Mouse (Mus musculus): ENCODE results near the gene Psmb2. TPM values are rescaled to one million over a fixed set of nuclear protein-coding genes. Genes with fewer than 3 reads are reported as not detected.

Gene Psmb2
- polyA plus RNA-seq, 1 experiment from 2014 or later, result 358 TPM

DNA sequence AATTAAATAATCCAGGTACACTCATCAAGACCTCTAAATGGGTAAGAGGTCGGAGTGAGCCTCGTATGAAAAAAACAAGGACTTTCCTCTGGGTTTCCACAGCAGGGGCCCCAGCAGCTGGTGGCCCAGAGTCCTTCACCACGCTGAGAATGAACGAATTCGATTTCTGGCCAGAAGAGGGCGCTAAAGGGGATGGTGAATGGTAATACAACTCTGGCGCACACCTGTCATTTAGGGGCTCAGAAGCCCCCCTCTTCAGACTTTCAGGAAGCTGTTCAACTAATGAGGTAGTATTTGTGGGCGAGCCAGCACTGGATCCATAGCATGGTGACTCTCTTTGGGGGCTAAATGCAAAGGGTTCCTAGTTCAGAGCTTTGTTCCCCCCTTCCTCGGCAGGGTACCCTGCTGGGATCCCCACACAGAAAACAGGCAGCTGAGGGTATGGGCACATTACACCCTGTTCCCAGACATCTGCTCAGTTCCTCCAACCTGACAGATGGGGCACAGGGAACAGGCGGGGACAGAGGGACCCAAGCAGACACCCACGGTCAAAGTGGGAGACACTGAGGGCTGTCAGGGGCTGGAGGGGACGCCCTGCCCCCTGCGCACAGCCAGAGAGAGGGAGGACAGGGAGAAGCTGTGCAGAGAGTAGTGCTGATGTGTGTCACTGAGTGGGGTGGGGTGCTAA, 68.2 kb downstream of the Psmb2 start:
- no peak overlapping the region for H3K4me3 ChIP-seq
- no peak for ATAC-seq (replicated peaks; ENCODE audit: insufficient number of reproducible peaks, insufficient read depth, low FRiP score, low read depth)
- H3K27me3 ChIP-seq, result no peaks in the 10 kb centered on the region
- no peak overlapping the region for H3K4me2 ChIP-seq
- H3K4me1 ChIP-seq (replicated peaks), result peaks cover 21% of the 10 kb centered on the region
- H3K9me3 ChIP-seq (replicated peaks), result no peaks in the 10 kb centered on the region
- WGBS, result 45% methylated on average over 13 of the region's 13 CpGs
- H3K36me3 ChIP-seq, result peaks cover 43% of the 10 kb centered on the region
- no peak overlapping the region for H3K27ac ChIP-seq
- no peak overlapping the region for H3K9ac ChIP-seq

DNA sequence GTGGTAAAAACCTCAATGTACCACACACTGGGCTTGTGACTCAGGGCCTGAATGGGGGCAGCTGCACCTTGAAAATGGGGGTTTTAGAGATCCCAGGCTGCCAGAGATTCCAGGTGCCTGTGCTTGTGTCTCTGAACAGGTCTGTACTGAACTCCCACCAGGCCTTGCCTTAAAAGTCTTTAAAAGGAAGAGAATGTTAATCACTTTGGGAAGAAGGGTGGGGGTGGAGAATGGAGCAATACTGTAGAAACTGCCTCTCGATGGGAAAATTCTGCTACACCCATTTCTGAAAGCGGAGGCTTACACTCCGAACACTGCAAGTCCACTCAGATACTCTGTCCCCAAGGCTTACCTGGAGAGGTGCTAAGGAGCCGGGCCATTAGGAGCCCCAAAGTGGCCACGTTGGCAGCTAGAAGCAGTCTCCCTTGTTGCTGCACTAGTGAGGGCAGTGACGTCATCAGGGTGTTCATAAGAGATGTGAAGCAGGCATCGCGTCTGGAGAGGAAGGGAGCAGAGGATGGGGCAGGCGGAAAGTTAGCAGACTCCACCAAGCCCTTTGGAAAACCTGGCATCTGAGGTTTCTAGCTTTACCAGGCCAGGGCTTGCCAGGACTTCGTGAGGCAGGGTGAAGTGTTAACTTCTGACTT, 68.9 kb downstream of the Psmb2 start:
- ATAC-seq (replicated peaks; ENCODE audit: insufficient number of reproducible peaks, insufficient read depth, low FRiP score, low read depth), result no peak
- H3K27me3 ChIP-seq, result no peaks in the 10 kb centered on the region
- H3K4me2 ChIP-seq, result no peak overlapping the region
- 73% methylated on average over 10 of the region's 10 CpGs for WGBS
- no peak overlapping the region for H3K4me3 ChIP-seq
- H3K9ac ChIP-seq, result no peak overlapping the region
- H3K27ac ChIP-seq, result no peak overlapping the region
- peaks cover 43% of the 10 kb centered on the region for H3K36me3 ChIP-seq
- peaks cover 21% of the 10 kb centered on the region for H3K4me1 ChIP-seq (replicated peaks)
- H3K9me3 ChIP-seq (replicated peaks), result no peaks in the 10 kb centered on the region

DNA sequence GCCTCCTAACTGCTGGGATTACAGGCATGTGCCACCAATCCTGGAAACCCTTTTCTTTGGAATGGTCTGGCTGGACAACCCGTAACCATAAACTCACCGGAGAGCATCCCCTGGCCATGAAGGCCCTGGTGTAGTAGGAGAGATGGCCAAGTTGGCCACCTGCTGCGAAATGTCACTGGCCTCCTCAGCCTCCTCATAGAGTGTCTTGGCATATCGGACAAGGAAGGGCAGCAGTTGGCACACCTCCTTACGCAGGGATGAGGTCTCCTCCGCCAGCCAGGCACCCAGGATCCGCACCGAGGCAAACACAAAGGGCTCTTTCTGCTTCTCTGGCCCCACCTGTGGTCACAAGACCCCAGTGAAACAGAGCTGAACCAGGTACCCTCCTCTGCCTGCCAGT, 71.0 kb downstream of the Psmb2 start:
- Histone ChIP-seq H3K4me3 (no peak overlapping the region), H3K4me1 (replicated peaks) (peaks cover 35% of the 10 kb centered on the region), H3K27ac (no peak overlapping the region), H3K36me3 (peaks cover 43% of the 10 kb centered on the region), H3K9ac (no peak overlapping the region; the same call in 1 of the 2 replicates), H3K4me2 (no peak overlapping the region), H3K9me3 (replicated peaks) (no peaks in the 10 kb centered on the region), H3K27me3 (no peaks in the 10 kb centered on the region)
- ATAC-seq (replicated peaks; ENCODE audit: insufficient number of reproducible peaks, insufficient read depth, low FRiP score, low read depth), result no peak
- WGBS, result 92% methylated on average over 8 of the region's 8 CpGs

DNA sequence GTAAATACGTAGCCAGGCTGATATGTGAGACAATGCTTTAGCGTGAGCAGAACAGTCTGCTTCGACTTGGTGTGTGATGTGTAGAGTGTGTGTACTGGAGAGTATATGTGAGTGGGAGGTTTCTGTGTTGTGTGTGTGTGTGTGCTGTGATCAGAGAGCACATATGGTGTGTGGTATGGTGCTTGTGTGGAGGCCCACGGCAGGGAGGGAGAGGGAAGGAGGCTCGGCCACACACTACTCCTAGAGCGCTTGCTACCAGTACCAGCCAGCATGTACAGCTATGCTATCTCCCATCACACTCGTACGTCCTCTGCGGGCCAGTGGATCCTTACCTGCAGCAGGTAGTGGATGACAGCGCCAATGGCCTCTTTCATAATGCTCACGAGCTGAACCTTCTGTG, 72.1 kb downstream of the Psmb2 start:
- H3K36me3 ChIP-seq, result peaks cover 38% of the 10 kb centered on the region
- no peak for ATAC-seq (replicated peaks; ENCODE audit: insufficient number of reproducible peaks, insufficient read depth, low FRiP score, low read depth)
- no peaks in the 10 kb centered on the region for H3K27me3 ChIP-seq
- no peak overlapping the region for H3K4me2 ChIP-seq
- H3K4me1 ChIP-seq (replicated peaks), result peaks cover 41% of the 10 kb centered on the region
- 84% methylated on average over 11 of the region's 11 CpGs for WGBS
- H3K27ac ChIP-seq, result no peak overlapping the region
- H3K4me3 ChIP-seq, result no peak overlapping the region
- no peaks in the 10 kb centered on the region for H3K9me3 ChIP-seq (replicated peaks)
- H3K9ac ChIP-seq, result no peak overlapping the region

DNA sequence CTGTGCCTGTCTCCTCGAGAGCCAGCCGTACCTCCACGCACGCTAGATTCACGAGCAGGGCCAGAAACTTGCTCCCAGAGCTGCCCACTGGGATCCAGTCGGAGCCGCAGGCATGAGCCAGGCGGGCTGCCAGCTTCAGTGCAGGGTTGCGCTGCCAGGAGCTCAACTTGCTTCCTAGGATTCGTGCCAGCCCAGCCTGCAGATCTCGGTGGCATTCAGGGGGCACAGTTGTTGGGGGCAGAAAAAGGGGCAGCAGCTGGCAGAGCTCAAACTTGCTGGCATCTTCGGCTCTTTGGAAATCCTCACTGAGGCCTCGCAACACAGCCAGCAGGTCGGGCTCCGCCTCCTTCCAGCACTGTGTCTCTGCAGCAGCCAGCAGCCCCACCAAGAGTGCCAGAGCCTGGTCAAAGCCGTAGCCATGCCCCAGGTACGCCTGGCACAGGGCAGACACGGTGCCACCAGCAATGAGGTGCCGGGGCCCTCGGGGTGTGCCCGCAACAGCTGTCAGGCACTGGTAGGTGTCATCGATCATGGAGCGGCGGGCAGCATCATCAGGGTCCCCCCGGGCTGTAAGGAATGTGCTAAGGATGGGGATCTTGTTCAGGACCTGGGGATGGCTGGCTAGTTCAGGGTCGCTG, 72.7 kb downstream of the Psmb2 start:
- ATAC-seq (replicated peaks; ENCODE audit: insufficient number of reproducible peaks, insufficient read depth, low FRiP score, low read depth), result no peak
- H3K4me3 ChIP-seq, result no peak overlapping the region
- H3K27me3 ChIP-seq, result no peaks in the 10 kb centered on the region
- no peak overlapping the region for H3K27ac ChIP-seq
- no peak overlapping the region for H3K9ac ChIP-seq
- H3K4me2 ChIP-seq, result no peak overlapping the region
- H3K4me1 ChIP-seq (replicated peaks), result peaks cover 47% of the 10 kb centered on the region
- H3K9me3 ChIP-seq (replicated peaks), result no peaks in the 10 kb centered on the region
- WGBS, result 79% methylated on average over 26 of the region's 26 CpGs
- peaks cover 32% of the 10 kb centered on the region for H3K36me3 ChIP-seq

DNA sequence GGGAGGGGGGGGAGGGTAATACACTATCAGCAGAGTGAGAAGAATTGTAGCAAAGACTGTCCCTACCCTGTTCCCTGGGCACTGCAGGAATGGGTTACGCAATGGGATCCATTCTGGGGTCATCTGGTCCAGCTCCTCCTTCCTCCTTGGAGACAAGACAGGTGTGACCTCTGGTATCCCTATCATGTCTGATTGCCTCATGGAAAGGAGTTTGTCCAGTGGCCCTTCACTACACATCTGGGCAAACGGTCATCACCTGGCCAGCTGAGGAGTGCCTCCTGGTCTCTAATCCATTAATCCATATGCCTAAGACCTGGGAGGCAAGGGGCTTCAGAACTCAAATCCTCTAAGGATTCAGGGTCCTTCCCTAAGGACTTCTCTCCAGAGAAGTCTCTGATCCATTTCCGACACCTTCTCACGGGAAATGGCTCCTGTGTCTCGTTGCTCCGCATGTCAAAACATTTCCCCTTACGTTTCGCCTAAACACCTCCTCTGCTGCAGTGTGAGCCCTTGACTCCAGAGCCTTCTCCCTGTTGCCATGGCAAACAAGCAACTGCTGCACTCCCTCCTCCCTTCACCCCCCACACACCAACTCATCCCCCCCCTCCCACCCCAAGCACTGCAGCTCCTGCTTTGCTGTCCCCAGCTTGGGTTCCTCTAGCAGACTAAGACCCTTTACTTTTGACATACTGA, 73.6 kb downstream of the Psmb2 start:
- ATAC-seq (replicated peaks; ENCODE audit: insufficient number of reproducible peaks, insufficient read depth, low FRiP score, low read depth), result no peak
- Histone ChIP-seq H3K27ac (no peak overlapping the region), H3K4me3 (no peak overlapping the region), H3K36me3 (peaks cover 26% of the 10 kb centered on the region), H3K27me3 (no peaks in the 10 kb centered on the region), H3K4me2 (no peak overlapping the region), H3K9me3 (replicated peaks) (no peaks in the 10 kb centered on the region), H3K9ac (no peak overlapping the region), H3K4me1 (replicated peaks) (peaks cover 47% of the 10 kb centered on the region)
- 81% methylated on average over 8 of the region's 8 CpGs for WGBS

DNA sequence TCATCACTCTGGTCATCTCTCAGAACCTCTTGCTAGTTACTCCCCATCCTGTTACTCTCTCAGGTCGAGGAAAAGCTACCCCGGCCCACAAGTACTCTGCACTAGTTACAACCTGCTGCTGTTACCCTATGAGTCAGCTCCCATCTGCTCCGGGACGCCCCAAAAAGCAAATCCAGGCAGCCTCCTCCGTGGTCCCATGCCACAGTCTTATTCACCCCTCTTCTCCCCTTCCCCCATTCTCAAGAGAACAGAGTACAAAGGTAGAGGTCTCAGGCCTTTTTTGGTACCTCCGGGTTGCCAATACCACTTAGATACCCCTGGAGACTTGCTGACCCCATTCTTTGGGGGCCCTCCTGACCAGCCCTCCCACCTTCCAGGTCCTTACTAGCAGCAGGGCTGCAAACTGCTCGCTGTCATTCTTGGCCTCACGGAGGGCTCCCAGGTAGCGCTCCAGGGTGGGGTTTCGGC, 74.2 kb downstream of the Psmb2 start:
- ATAC-seq (replicated peaks; ENCODE audit: insufficient number of reproducible peaks, insufficient read depth, low FRiP score, low read depth), result no peak
- no peak overlapping the region for H3K27ac ChIP-seq

DNA sequence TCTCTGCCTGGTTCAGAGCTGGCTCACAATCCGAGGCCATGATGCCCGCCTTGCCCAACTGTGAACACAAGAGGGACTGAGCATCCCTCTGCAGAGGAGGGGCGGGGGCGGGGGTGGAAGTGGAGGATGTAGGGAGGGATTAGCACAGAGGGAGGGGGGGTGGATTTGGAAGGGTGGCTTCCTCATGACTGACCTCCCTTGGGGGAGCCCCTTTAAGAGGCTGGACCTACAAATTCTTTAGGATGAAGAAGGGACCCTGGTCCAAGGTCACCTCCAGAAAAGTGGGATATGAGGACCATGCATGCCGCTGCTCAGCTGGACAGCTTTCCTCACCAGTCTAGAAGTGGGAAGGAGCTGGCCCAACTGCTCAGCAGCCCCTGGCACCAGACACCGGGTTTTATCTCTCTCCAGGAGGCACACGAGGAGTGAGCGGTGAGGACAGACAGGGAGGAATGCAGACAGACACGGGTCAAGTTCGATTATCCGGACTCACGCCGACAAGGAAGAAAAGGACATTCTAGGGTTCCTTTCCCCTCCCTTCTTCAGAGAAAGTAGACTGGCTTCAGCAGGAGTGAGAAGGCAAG, 74.7 kb downstream of the Psmb2 start:
- peak overlapping the region; percentile 95 for H3K27ac ChIP-seq
- peak overlapping the region; percentile 83 for H3K4me3 ChIP-seq
- peak overlapping the region; percentile 86 for H3K4me2 ChIP-seq
- no peaks in the 10 kb centered on the region for H3K27me3 ChIP-seq
- no peaks in the 10 kb centered on the region for H3K9me3 ChIP-seq (replicated peaks)
- H3K4me1 ChIP-seq (replicated peaks), result peaks cover 47% of the 10 kb centered on the region
- H3K9ac ChIP-seq, result peak overlapping the region; percentile 77
- no peak for ATAC-seq (replicated peaks; ENCODE audit: insufficient number of reproducible peaks, insufficient read depth, low FRiP score, low read depth)
- peaks cover 16% of the 10 kb centered on the region for H3K36me3 ChIP-seq
- WGBS, result 5% methylated on average over 13 of the region's 13 CpGs

More for the DNA sequence above, 74.2 kb downstream of the Psmb2 start:
- peaks cover 47% of the 10 kb centered on the region for H3K4me1 ChIP-seq (replicated peaks)
- H3K27me3 ChIP-seq, result no peaks in the 10 kb centered on the region
- H3K9me3 ChIP-seq (replicated peaks), result no peaks in the 10 kb centered on the region
- no peak overlapping the region for H3K9ac ChIP-seq
- H3K36me3 ChIP-seq, result peaks cover 20% of the 10 kb centered on the region
- H3K4me3 ChIP-seq, result peak overlapping the region; percentile 83
- WGBS, result 60% methylated on average over 10 of the region's 10 CpGs
- peak overlapping the region; percentile 86 for H3K4me2 ChIP-seq

DNA sequence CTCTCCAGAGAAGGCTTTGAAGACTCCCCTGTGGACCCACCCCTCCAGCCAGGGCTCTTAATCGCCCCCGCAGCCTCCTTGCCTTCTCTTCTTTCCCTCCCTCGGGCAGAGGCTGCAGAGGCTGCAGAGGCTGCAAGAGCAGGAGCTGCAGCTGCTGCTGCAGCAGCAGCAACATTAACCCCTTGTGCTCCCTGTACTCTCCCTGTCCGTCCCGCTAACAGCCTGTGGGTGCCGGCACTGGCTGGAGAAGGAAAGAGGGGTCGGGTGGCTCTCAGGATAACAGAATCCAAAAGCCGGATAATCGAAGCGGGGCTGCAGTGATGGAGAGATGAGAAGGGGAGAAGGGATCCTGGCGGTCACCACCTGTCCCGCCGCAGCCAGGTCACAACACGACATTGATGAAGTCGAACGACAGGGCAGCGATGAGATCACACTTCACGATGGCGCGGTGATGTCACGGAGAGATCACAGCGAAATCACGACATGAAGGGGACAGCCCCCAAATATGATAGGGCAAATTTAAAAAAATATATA, 75.2 kb downstream of the Psmb2 start:
- Histone ChIP-seq H3K9me3 (replicated peaks) (no peaks in the 10 kb centered on the region), H3K4me2 (peak overlapping the region; percentile 86), H3K9ac (peak overlapping the region; percentile 77), H3K4me1 (replicated peaks) (peaks cover 47% of the 10 kb centered on the region), H3K36me3 (peaks cover 16% of the 10 kb centered on the region), H3K4me3 (peak overlapping the region; percentile 83), H3K27ac (peak overlapping the region; percentile 95), H3K27me3 (no peaks in the 10 kb centered on the region)
- ATAC-seq (replicated peaks; ENCODE audit: insufficient number of reproducible peaks, insufficient read depth, low FRiP score, low read depth), result no peak
- WGBS, result under 1% methylated on average over 23 of the region's 23 CpGs

DNA sequence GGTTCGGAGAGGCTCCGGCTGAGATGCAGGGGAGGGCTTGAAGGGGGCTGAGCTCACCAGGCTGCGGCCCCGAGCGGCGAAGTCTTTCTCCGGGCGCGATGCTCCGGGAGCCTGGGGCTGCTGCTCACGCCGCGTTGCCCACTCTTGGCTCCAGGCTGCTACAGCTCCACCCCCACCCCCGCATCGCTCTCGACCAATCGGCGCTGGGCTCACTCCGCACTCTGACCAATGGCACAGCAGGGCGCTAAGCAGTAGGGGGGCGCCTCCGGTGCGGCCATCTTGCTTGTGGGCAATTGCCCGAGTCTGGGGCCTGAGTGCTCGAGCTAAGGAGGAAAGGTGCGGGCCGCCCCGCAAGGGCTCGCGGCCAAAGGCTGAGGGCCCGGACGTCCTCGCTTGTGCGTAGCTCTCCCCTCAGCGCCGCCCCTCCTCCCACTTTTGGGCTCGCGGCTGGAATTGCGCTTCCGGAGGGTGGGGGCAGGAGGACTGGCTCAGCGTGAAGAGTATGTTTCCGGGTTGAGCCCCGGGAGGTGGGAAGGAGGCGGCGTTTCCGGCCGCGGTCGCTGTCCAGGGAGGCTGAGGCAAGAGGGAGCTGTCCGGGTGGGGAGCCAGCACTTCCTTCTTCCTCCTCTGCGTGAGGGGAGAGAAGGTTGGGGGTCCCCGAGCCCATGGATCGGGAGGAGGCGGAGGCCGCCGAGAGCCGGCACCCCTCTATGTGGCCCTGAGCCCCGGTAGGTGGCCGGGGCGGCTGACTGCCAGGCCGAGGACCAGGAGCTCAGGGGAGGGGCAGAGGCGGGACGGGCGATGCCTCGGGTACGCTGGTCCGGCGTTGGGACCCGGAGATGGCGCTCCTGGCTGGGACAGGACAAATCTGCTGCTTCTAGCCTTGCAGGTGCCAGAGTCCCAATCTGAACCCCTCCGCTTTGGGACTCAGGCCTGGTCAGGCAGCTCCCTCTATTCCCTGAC, 76.1 kb downstream of the Psmb2 start, which contains the start of the genes Ncdn and AU040320:
Gene Ncdn (minus strand): TSS at position 171 of the 963 bp plus-strand sequence.
Gene AU040320 (plus strand): TSS at position 277 of the 963 bp plus-strand sequence.
- H3K4me3 ChIP-seq, result peak within 1 kb of the TSS; percentile 83
- WGBS, result under 1% methylated on average over 70 of the region's 71 CpGs
- no peaks in the 10 kb centered on the region for H3K27me3 ChIP-seq
- peaks cover 47% of the 10 kb centered on the region for H3K4me1 ChIP-seq (replicated peaks)
- peak within 1 kb of the TSS; percentile 86 for H3K4me2 ChIP-seq
- H3K36me3 ChIP-seq, result peaks cover 10% of the 10 kb centered on the region
- peak within 1 kb of the TSS; percentile 95 for H3K27ac ChIP-seq
- H3K9ac ChIP-seq, result peak within 1 kb of the TSS; percentile 77
- no peaks in the 10 kb centered on the region for H3K9me3 ChIP-seq (replicated peaks)
- peak; percentile 98 for ATAC-seq (replicated peaks; ENCODE audit: insufficient number of reproducible peaks, insufficient read depth, low FRiP score, low read depth)
